Mouse (Mus musculus) limb, embryonic 12.5 days (tissue): ENCODE results near the gene Fam189b. TPM values are rescaled to one million over a fixed set of nuclear protein-coding genes. Genes with fewer than 3 reads are reported as not detected.
A peak's percentile ranks its signal among the peaks of the same experiment; 100 is the strongest.

Source experiments
- ATAC-seq: fragments of 200-750 bp; cut with Nextera tagmentation; 2 replicates; pipeline ENCODE4 v1.8.0; 2017; ENCODE audit warnings: low read depth, moderate TSS enrichment; ENCODE audit not compliant: insufficient number of reproducible peaks, insufficient read depth, low FRiP score, low TSS enrichment
- H3K27ac ChIP-seq: fragments of 300-500 bp; sonication (generic); 2 replicates; pipeline ENCODE4 v1.5.1; 2016; ENCODE audit warnings: mild to moderate bottlenecking, moderate library complexity
- H3K27me3 ChIP-seq: fragments of 300-500 bp; sonication (generic); 2 replicates; pipeline ENCODE4 v1.6.1; 2016; ENCODE audit warnings: mild to moderate bottlenecking, moderate library complexity
- H3K36me3 ChIP-seq: fragments of 300-500 bp; sonication (generic); 2 replicates; pipeline ENCODE4 v1.6.1; 2016; ENCODE audit warnings: mild to moderate bottlenecking, moderate library complexity
- H3K4me1 ChIP-seq: fragments of 300-500 bp; sonication (generic); replicated peaks from 2 replicates; pipeline ENCODE4 v1.6.1; 2016
- H3K4me2 ChIP-seq: fragments of 300-500 bp; sonication (generic); 2 replicates; pipeline ENCODE4 v1.6.1; 2016; ENCODE audit warnings: mild to moderate bottlenecking, moderate library complexity
- H3K4me3 ChIP-seq: fragments of 300-500 bp; sonication (generic); replicated peaks from 2 replicates; pipeline ENCODE4 v1.5.1; 2016; ENCODE audit warnings: mild to moderate bottlenecking
- H3K9ac ChIP-seq: fragments of 300-500 bp; sonication (generic); replicated peaks from 2 replicates; pipeline ENCODE4 v1.6.1; 2016; ENCODE audit warnings: mild to moderate bottlenecking, moderate library complexity
- H3K9me3 ChIP-seq: fragments of 300-500 bp; sonication (generic); 2 replicates; pipeline ENCODE4 v1.6.1; 2016; ENCODE audit warnings: mild to moderate bottlenecking, moderate library complexity
- WGBS: fragments of 180-500 bp; shearing (Covaris S2); methylation state at CpG from one replicate; pipeline ENCODE4 v1.1.7; 2016; 5-methylcytosine and 5-hydroxymethylcytosine counted together
- polyA plus RNA-seq: library from polyadenylated mRNA; unstranded; fragments of >200 nt; fragmentation: Nextera tagmentation; extraction: Ambion mirVana; gene quantifications from 2 replicates; pipeline ENCODE4 v1.2.1, GENCODE M21; 2016

The Fam189b gene
- polyA plus RNA-seq, 1 experiment from 2014 or later = 27.4 TPM

- H3K4me2 ChIP-seq = no peak overlapping the region
- H3K36me3 ChIP-seq = peaks cover 64% of the 10 kb centered on the region
- H3K4me3 ChIP-seq = no peak overlapping the region
- H3K9ac ChIP-seq = 0 out of 2 replicates have a peak overlapping the region, but pooled peaks have one; percentile 27
- H3K9me3 ChIP-seq = no peaks in the 10 kb centered on the region
- H3K27ac ChIP-seq = no peak overlapping the region
- no peaks in the 10 kb centered on the region for H3K27me3 ChIP-seq
- ATAC-seq = no peak
- 36% methylated on average over 8 of the region's 8 CpGs for WGBS
- H3K4me1 ChIP-seq = peaks cover 16% of the 10 kb centered on the region
Measured at GRCm38 (mm10) chr3:89219546-89219945, 36.6 kb downstream of the Fam189b start.

DNA sequence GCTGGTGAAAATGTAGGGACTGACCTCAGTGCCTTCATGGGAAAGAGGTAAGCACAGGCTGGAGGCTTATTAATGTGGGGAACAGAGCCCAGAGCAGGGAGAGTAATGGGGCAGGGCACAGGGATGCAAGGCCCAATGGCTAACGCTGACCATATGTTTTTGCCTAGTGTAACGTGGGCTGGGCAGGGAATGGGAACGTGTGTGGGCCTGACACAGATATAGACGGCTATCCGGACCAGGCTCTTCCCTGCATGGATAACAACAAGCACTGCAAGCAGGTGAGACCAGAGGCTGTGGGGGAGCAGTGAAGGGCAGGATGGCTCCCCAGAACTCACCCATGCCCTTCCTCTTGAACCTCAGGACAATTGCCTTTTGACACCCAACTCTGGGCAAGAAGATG lies 38.2 kb downstream of the Fam189b start:
- Histone ChIP-seq H3K27me3 (peaks cover 3% of the 10 kb centered on the region; the same call in 1 of the 2 replicates), H3K4me2 (no peak overlapping the region), H3K9me3 (no peaks in the 10 kb centered on the region), H3K36me3 (peaks cover 72% of the 10 kb centered on the region), H3K27ac (no peak overlapping the region), H3K9ac (no peak overlapping the region), H3K4me3 (no peak overlapping the region), H3K4me1 (peaks cover 12% of the 10 kb centered on the region)
- no peak for ATAC-seq
- WGBS = 38% methylated on average over 5 of the region's 5 CpGs

DNA sequence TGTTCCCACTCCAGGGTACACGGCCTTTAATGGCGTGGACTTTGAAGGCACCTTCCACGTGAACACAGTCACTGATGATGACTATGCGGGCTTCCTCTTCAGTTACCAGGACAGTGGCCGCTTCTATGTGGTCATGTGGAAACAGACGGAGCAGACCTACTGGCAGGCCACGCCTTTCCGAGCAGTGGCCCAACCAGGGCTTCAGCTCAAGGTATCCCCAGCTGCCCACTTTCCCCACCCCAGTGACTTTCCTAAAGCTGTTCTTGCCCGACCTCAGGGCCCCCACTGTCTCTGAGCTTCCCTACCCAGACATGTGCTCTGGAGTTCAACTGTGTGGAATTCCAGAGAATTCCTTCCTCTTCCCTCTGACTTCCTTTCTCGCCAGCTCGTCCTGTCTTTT lies 41.9 kb downstream of the Fam189b start:
- Histone ChIP-seq H3K9ac (0 out of 2 replicates have a peak overlapping the region, but pooled peaks have one; percentile 12), H3K4me1 (peaks cover 35% of the 10 kb centered on the region), H3K27me3 (peaks cover 14% of the 10 kb centered on the region), H3K36me3 (peaks cover 51% of the 10 kb centered on the region), H3K27ac (no peak overlapping the region), H3K9me3 (no peaks in the 10 kb centered on the region), H3K4me2 (peak overlapping the region; percentile 96; the same call in 1 of the 2 replicates), H3K4me3 (no peak overlapping the region)
- 84% methylated on average over 11 of the region's 11 CpGs for WGBS
- no peak for ATAC-seq

DNA sequence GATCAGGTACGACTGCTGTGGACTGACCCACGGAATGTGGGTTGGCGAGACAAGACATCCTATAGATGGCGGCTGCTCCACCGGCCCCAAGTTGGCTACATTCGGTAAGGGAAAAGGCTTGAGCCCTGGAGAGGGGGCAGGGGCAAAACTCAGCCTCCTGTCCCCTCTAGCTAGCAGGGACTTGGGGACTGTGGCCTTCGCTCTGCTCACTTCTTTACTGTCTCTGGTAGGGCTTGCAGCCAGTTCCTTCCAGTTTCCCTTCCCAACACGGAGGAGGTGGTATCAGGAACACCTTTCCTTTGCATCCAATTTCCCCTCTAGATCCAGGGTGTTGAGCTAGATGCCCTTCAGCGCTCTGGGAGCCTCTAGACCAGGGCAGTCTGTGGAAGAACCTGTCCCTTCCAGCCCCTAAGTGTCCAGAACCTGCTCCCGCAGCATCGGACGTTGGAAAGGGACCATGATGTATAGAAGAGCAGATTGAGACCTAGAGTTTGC lies 42.4 kb downstream of the Fam189b start:
- Histone ChIP-seq H3K27me3 (peaks cover 20% of the 10 kb centered on the region), H3K9ac (no peak overlapping the region), H3K27ac (peak overlapping the region; percentile 45; the same call in 1 of the 2 replicates), H3K4me1 (peaks cover 35% of the 10 kb centered on the region), H3K9me3 (no peaks in the 10 kb centered on the region), H3K4me2 (peak overlapping the region; percentile 96), H3K36me3 (peaks cover 45% of the 10 kb centered on the region), H3K4me3 (no peak overlapping the region)
- no peak for ATAC-seq
- WGBS = 57% methylated on average over 12 of the region's 12 CpGs

GRCm38 (mm10) chr3:89225918-89226317 lies 43.0 kb downstream of the Fam189b start:
- WGBS = 34% methylated on average over 4 of the region's 4 CpGs
- Histone ChIP-seq H3K4me2 (peak overlapping the region; percentile 96), H3K36me3 (peaks cover 42% of the 10 kb centered on the region), H3K4me1 (peaks cover 35% of the 10 kb centered on the region), H3K27ac (peak overlapping the region; percentile 45; the same call in 1 of the 2 replicates), H3K4me3 (peak overlapping the region; percentile 51), H3K9me3 (no peaks in the 10 kb centered on the region), H3K27me3 (peaks cover 26% of the 10 kb centered on the region), H3K9ac (peak overlapping the region; percentile 67; the same call in 1 of the 2 replicates)
- ATAC-seq = no peak

DNA sequence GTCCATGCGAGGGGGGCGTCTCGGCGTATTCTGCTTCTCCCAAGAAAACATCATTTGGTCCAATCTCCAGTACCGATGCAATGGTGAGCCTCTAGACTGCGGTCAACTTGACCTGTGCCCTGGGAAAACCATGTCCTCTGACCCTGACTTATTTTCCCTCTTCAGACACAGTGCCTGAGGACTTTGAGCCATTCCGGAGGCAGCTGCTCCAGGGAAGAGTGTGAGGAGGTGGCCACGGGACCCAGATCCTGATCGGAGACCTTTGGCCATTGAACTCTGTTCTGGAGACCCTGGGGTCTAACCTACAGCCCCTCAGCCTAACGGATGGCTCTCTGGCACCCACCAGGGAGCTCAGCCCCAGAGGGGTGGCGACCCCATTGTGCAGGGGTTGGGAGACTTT lies 43.4 kb downstream of the Fam189b start:
- peak overlapping the region; percentile 45; the same call in 1 of the 2 replicates for H3K27ac ChIP-seq
- ATAC-seq = no peak
- whole genome bisulfite sequencing = 22% methylated on average over 11 of the region's 11 CpGs
- peak overlapping the region; percentile 51 for H3K4me3 ChIP-seq
- H3K36me3 ChIP-seq = peaks cover 38% of the 10 kb centered on the region
- H3K4me2 ChIP-seq = peak overlapping the region; percentile 96
- no peaks in the 10 kb centered on the region for H3K9me3 ChIP-seq
- peak overlapping the region; percentile 67 for H3K9ac ChIP-seq
- H3K4me1 ChIP-seq = peaks cover 35% of the 10 kb centered on the region
- peaks cover 26% of the 10 kb centered on the region for H3K27me3 ChIP-seq

DNA sequence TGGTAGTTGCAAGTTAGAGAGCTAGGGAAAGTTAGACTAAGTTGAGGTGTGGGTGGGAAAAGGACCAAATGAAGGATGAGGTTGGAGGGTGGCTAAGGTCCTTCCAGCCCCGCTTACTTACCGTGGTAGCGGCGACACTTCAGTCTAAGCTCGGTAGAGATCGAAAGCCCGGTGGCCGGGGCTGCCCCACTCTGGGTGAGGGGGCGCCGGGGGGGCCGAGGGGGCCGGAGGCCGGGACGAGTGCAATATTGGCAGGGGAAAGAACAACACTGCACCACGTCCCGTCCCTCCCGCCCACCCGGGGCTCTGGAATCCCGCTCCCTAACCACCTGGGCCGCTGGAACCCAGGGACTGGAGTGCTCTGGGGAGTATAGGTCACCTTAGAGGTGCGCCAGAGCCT lies 44.0 kb downstream of the Fam189b start, which contains the start of gene Mtx1:
Gene Mtx1, minus strand, starts transcription at position 189 of the 400 bp plus-strand sequence.
- peaks cover 32% of the 10 kb centered on the region for H3K36me3 ChIP-seq
- H3K27me3 ChIP-seq = peaks cover 26% of the 10 kb centered on the region
- WGBS = under 1% methylated on average over 21 of the region's 21 CpGs
- peak within 1 kb of the TSS; percentile 86 for H3K27ac ChIP-seq
- H3K4me2 ChIP-seq = peak within 1 kb of the TSS; percentile 96
- H3K4me3 ChIP-seq = peak within 1 kb of the TSS; percentile 51
- H3K9ac ChIP-seq = peak within 1 kb of the TSS; percentile 67
- no peaks in the 10 kb centered on the region for H3K9me3 ChIP-seq
- peaks cover 35% of the 10 kb centered on the region for H3K4me1 ChIP-seq
- peak; percentile 22 for ATAC-seq

- peak overlapping the region; percentile 67 for H3K9ac ChIP-seq
- H3K9me3 ChIP-seq = no peaks in the 10 kb centered on the region
- peak overlapping the region; percentile 96 for H3K4me2 ChIP-seq
- H3K4me1 ChIP-seq = peaks cover 38% of the 10 kb centered on the region
- H3K27ac ChIP-seq = peak overlapping the region; percentile 86
- peak overlapping the region; percentile 51 for H3K4me3 ChIP-seq
- WGBS = 3% methylated on average over 41 of the region's 41 CpGs
- peak; percentile 85 for ATAC-seq
- peaks cover 27% of the 10 kb centered on the region for H3K36me3 ChIP-seq
- H3K27me3 ChIP-seq = peaks cover 26% of the 10 kb centered on the region
Measured at GRCm38 (mm10) chr3:89227307-89228179, 44.6 kb downstream of the Fam189b start.

DNA sequence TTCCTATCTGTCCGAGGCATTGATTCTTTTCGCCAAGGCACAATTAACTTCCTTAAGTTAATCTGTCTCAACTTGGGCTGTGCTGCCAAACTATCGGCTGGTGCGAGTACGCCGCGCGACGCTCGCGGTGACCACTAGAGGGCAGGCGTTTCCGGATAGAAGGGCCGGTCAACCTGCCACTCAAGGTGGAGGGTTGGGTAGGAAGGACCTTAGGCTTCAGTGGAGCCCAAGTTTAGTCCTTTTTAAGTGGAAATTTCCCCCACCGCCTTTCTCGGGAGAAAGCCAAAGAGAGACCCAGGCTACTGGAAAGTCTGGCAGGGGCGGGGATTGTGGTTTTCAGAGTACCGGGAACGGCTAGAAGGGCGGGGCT lies 45.2 kb downstream of the Fam189b start:
- under 1% methylated on average over 20 of the region's 20 CpGs for WGBS
- peaks cover 44% of the 10 kb centered on the region for H3K4me1 ChIP-seq

GRCm38 (mm10) chr3:89228836-89229235 lies 45.9 kb downstream of the Fam189b start, which contains the start of gene Muc1:
Gene Muc1 (plus strand): TSS chr3:89229057.
- H3K27me3 ChIP-seq = peaks cover 26% of the 10 kb centered on the region
- H3K4me3 ChIP-seq = peak within 1 kb of the TSS; percentile 51
- H3K4me1 ChIP-seq = peaks cover 45% of the 10 kb centered on the region
- WGBS = 23% methylated on average over 10 of the region's 10 CpGs
- peaks cover 19% of the 10 kb centered on the region for H3K36me3 ChIP-seq
- peak within 1 kb of the TSS; percentile 67; the same call in 1 of the 2 replicates for H3K9ac ChIP-seq
- H3K9me3 ChIP-seq = no peaks in the 10 kb centered on the region
- H3K4me2 ChIP-seq = peak within 1 kb of the TSS; percentile 96
- peak within 1 kb of the TSS; percentile 86 for H3K27ac ChIP-seq
- ATAC-seq = no peak

More for the DNA sequence above, 45.2 kb downstream of the Fam189b start:
- Histone ChIP-seq H3K4me3 (peak overlapping the region; percentile 51), H3K4me2 (peak overlapping the region; percentile 96), H3K36me3 (peaks cover 21% of the 10 kb centered on the region), H3K27me3 (peaks cover 26% of the 10 kb centered on the region), H3K9me3 (no peaks in the 10 kb centered on the region), H3K27ac (peak overlapping the region; percentile 86; the same call in 1 of the 2 replicates), H3K9ac (0 out of 2 replicates have a peak overlapping the region, but pooled peaks have one; percentile 27)
- ATAC-seq = peak; percentile 43; the same call in 1 of the 2 replicates

DNA sequence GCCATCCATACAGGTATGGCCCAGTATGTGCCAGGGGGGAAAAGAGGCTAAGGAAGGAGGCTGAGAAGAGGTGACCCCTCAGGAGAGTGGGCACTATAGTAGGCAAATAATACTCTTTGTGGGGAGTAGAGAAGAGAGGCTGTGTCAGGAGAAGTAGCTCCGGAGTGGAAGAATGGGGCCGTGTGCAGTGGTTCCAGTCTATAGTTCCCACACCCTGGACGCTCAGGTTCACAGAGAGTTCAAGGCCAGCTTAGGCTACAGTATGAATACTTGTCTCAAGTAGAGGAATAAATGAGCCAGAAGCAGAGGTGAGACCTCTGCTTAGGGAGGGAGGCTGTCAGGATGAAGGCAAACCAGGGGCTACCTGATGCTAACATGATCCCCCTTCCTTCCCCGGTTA lies 46.3 kb downstream of the Fam189b start:
- peaks cover 19% of the 10 kb centered on the region for H3K36me3 ChIP-seq
- peaks cover 45% of the 10 kb centered on the region for H3K4me1 ChIP-seq
- peaks cover 26% of the 10 kb centered on the region for H3K27me3 ChIP-seq
- H3K27ac ChIP-seq = no peak overlapping the region
- H3K9me3 ChIP-seq = no peaks in the 10 kb centered on the region
- 68% methylated on average over 4 of the region's 4 CpGs for WGBS
- H3K9ac ChIP-seq = no peak overlapping the region
- no peak overlapping the region for H3K4me3 ChIP-seq
- H3K4me2 ChIP-seq = no peak overlapping the region
- ATAC-seq = no peak
